Mouse (Mus musculus) stomach, embryonic 15.5 days (tissue): ENCODE results near the gene Add2. TPM values are rescaled to one million over a fixed set of nuclear protein-coding genes. Genes with fewer than 3 reads are reported as not detected.

Source experiments
- ATAC-seq: fragments of 200-750 bp; cut with Nextera tagmentation; 2 replicates; pipeline ENCODE4 v1.8.0; 2017; ENCODE audit warnings: low read depth, moderate number of reproducible peaks, moderate TSS enrichment; ENCODE audit not compliant: insufficient read depth, low FRiP score
- H3K27ac ChIP-seq: fragments of 300-500 bp; sonication (generic); 2 replicates; pipeline ENCODE4 v1.5.1; 2015; ENCODE audit warnings: mild to moderate bottlenecking, inconsistent platforms
- H3K27me3 ChIP-seq: fragments of 300-500 bp; sonication (generic); replicated peaks from 2 replicates; pipeline ENCODE4 v1.6.1; 2015; ENCODE audit warnings: inconsistent platforms
- H3K36me3 ChIP-seq: fragments of 300-500 bp; sonication (generic); 2 replicates; pipeline ENCODE4 v1.6.1; 2015; ENCODE audit warnings: inconsistent platforms
- H3K4me1 ChIP-seq: fragments of 300-500 bp; sonication (generic); 2 replicates; pipeline ENCODE4 v1.6.1; 2015; ENCODE audit warnings: inconsistent platforms
- H3K4me2 ChIP-seq: fragments of 300-500 bp; sonication (generic); 2 replicates; pipeline ENCODE4 v1.6.1; 2015; ENCODE audit warnings: mild to moderate bottlenecking, inconsistent platforms
- H3K4me3 ChIP-seq: fragments of 300-500 bp; sonication (generic); replicated peaks from 2 replicates; pipeline ENCODE4 v1.5.1; 2015; ENCODE audit warnings: inconsistent platforms
- H3K9ac ChIP-seq: fragments of 300-500 bp; sonication (generic); 2 replicates; pipeline ENCODE4 v1.6.1; 2015; ENCODE audit warnings: inconsistent platforms
- H3K9me3 ChIP-seq: fragments of 300-500 bp; sonication (generic); 2 replicates; pipeline ENCODE4 v1.6.1; 2016; ENCODE audit warnings: inconsistent platforms
- WGBS: fragments of 180-500 bp; shearing (Covaris S2); methylation state at CpG from one replicate; pipeline ENCODE4 v1.1.7; 2015; 5-methylcytosine and 5-hydroxymethylcytosine counted together
- polyA plus RNA-seq: library from polyadenylated mRNA; unstranded; fragments of >200 nt; fragmentation: Nextera tagmentation; extraction: Ambion mirVana; gene quantifications from 2 replicates; pipeline ENCODE4 v1.2.1, GENCODE M21; 2015

The Add2 gene
- polyA plus RNA-seq, 1 experiment from 2014 or later = 12.6 TPM

DNA sequence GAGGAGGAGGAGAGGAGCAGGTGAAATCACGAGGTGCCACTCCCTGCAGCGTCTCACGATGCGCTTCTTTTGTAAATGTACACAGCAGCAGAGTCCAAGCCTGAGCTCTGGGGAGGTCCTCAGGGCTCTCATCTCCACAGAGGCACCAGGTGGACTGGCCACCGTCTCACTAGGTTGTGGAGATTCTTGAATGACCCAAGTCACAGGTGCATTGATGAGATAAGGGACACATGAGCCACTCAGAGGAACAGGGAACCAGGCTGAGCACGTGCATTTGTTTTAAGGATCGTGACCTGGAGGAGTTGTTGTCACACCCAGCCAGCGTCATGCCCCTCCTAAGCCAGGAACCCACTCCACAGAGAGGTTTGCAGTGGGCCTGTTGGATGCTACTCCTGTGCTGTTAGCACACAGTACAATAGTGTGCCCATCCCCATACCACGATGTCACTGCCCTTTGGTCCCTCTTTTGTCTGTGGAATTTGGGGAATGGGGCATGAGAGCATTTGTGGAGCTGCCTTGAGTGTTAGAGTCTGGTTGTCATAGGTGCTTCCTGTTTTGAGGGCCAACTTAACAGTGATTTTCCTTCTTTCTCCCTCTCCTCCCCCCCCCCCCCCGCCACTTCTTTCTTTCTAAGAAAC, 65.8 kb downstream of the Add2 start:
- Histone ChIP-seq H3K4me1 (no peaks in the 10 kb centered on the region), H3K4me2 (no peak overlapping the region), H3K9me3 (no peaks in the 10 kb centered on the region), H3K27me3 (no peaks in the 10 kb centered on the region), H3K4me3 (no peak overlapping the region), H3K9ac (no peak overlapping the region), H3K27ac (no peak overlapping the region), H3K36me3 (no peaks in the 10 kb centered on the region)
- ATAC-seq = no peak
- 68% methylated on average over 9 of the region's 10 CpGs for WGBS

DNA sequence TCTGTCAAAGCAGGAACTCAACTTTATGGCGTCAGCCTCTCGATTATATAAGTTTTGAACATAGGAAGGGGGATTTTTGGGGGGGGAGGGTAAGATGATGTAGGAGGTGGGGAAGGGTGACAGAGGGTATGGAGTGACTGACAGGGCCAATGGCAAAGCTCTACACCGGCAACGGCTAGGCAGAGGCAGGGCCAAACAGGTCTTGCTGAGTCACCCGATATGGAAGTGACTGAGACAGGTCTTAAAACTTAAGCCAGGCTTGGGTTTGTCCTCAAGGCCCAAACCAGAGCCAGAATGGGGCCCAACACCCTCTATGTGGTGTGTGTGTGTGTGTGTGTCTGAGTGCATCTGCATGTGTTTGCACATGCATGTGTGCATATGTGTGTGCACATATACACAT, 67.0 kb downstream of the Add2 start:
- Histone ChIP-seq H3K27ac (no peak overlapping the region), H3K9ac (no peak overlapping the region), H3K27me3 (no peaks in the 10 kb centered on the region), H3K36me3 (no peaks in the 10 kb centered on the region), H3K9me3 (no peaks in the 10 kb centered on the region), H3K4me2 (no peak overlapping the region), H3K4me3 (no peak overlapping the region), H3K4me1 (no peaks in the 10 kb centered on the region)
- no peak for ATAC-seq
- 71% methylated on average over 5 of the region's 5 CpGs for WGBS

GRCm38 (mm10) chr6:86096733-86097132, 68.3 kb downstream of the Add2 start:
- H3K27ac ChIP-seq = no peak overlapping the region
- H3K4me1 ChIP-seq = no peaks in the 10 kb centered on the region
- H3K4me2 ChIP-seq = no peak overlapping the region
- H3K4me3 ChIP-seq = no peak overlapping the region
- 86% methylated on average over 10 of the region's 10 CpGs for WGBS
- H3K27me3 ChIP-seq = no peaks in the 10 kb centered on the region
- no peak for ATAC-seq
- H3K9ac ChIP-seq = no peak overlapping the region
- no peaks in the 10 kb centered on the region for H3K9me3 ChIP-seq
- no peaks in the 10 kb centered on the region for H3K36me3 ChIP-seq

- WGBS = 54% methylated on average over 4 of the region's 4 CpGs
These were observed 68.7 kb downstream of the Add2 start for GRCm38 (mm10) chr6:86097155-86097554.

DNA sequence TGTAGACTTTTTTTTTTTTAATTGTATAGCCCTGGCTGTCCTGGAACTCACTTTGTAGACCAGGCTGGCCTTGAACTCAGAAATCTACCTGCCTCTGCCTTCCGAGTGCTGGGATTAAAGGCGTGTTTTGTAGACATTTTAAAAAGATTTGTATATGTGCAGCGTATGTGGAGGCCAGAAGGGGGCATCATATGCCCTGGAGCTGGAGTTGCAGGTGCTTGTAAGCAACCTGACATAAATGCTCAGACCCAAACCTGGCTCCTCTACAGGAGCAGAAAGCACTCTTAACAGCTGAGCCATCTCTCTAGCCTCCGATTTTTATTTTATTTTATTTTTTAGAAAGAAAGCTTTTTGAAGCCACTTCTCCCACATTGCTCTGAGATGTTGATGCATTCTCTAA, 70.5 kb downstream of the Add2 start:
- Histone ChIP-seq H3K27ac (no peak overlapping the region), H3K36me3 (no peaks in the 10 kb centered on the region), H3K9me3 (no peaks in the 10 kb centered on the region), H3K4me3 (no peak overlapping the region), H3K27me3 (no peaks in the 10 kb centered on the region), H3K4me1 (no peaks in the 10 kb centered on the region), H3K4me2 (no peak overlapping the region), H3K9ac (no peak overlapping the region)
- WGBS = 79% methylated on average over 4 of the region's 4 CpGs
- ATAC-seq = no peak

More at GRCm38 (mm10) chr6:86097155-86097554, 68.7 kb downstream of the Add2 start:
- Histone ChIP-seq H3K4me1 (no peaks in the 10 kb centered on the region), H3K9me3 (no peaks in the 10 kb centered on the region), H3K27me3 (no peaks in the 10 kb centered on the region), H3K9ac (no peak overlapping the region), H3K4me2 (no peak overlapping the region), H3K36me3 (no peaks in the 10 kb centered on the region), H3K27ac (no peak overlapping the region), H3K4me3 (no peak overlapping the region)
- ATAC-seq = no peak

- Histone ChIP-seq H3K4me1 (no peaks in the 10 kb centered on the region), H3K36me3 (no peaks in the 10 kb centered on the region), H3K27me3 (no peaks in the 10 kb centered on the region), H3K9me3 (no peaks in the 10 kb centered on the region), H3K9ac (no peak overlapping the region), H3K27ac (no peak overlapping the region), H3K4me2 (no peak overlapping the region), H3K4me3 (no peak overlapping the region)
- no peak for ATAC-seq
- 71% methylated on average over 5 of the region's 5 CpGs for WGBS
These were observed 73.0 kb downstream of the Add2 start for GRCm38 (mm10) chr6:86101451-86101850.

GRCm38 (mm10) chr6:86102874-86103273, 74.4 kb downstream of the Add2 start:
- no peak for ATAC-seq
- WGBS = 88% methylated on average over 5 of the region's 5 CpGs
- Histone ChIP-seq H3K4me3 (no peak overlapping the region), H3K27ac (no peak overlapping the region), H3K4me1 (no peaks in the 10 kb centered on the region), H3K9ac (no peak overlapping the region), H3K4me2 (no peak overlapping the region), H3K27me3 (no peaks in the 10 kb centered on the region), H3K9me3 (no peaks in the 10 kb centered on the region), H3K36me3 (no peaks in the 10 kb centered on the region)

DNA sequence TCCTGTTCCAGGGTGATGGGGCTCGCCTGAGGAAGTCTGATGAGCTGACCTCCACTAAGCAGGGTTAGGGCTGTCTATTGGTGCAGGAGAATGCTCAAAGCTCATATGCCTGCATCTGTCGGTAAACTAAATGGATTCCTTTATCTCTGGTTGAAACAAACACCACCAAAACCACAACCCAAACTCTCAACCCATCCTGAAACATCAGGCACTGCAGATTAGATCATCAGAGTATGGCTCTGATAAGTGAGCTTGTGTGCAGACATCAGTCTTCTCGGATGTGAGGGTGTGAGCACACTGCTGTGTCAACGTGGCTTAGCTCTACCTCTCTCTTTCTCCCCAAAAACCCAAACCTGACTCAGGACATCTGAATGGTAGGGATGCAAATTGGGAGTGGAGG, 75.1 kb downstream of the Add2 start:
- Histone ChIP-seq H3K9ac (no peak overlapping the region), H3K36me3 (no peaks in the 10 kb centered on the region), H3K4me1 (no peaks in the 10 kb centered on the region), H3K27ac (no peak overlapping the region), H3K9me3 (no peaks in the 10 kb centered on the region), H3K27me3 (no peaks in the 10 kb centered on the region), H3K4me2 (no peak overlapping the region), H3K4me3 (no peak overlapping the region)
- no peak for ATAC-seq
- 64% methylated on average over 4 of the region's 4 CpGs for WGBS

- no peak overlapping the region for H3K4me3 ChIP-seq
- no peaks in the 10 kb centered on the region for H3K27me3 ChIP-seq
- no peak overlapping the region for H3K4me2 ChIP-seq
- no peaks in the 10 kb centered on the region for H3K9me3 ChIP-seq
- ATAC-seq = no peak
- H3K27ac ChIP-seq = no peak overlapping the region
- H3K9ac ChIP-seq = no peak overlapping the region
- no peaks in the 10 kb centered on the region for H3K36me3 ChIP-seq
- WGBS = 59% methylated on average over 4 of the region's 4 CpGs
- H3K4me1 ChIP-seq = no peaks in the 10 kb centered on the region
These were observed 76.2 kb downstream of the Add2 start for GRCm38 (mm10) chr6:86104719-86105118.

DNA sequence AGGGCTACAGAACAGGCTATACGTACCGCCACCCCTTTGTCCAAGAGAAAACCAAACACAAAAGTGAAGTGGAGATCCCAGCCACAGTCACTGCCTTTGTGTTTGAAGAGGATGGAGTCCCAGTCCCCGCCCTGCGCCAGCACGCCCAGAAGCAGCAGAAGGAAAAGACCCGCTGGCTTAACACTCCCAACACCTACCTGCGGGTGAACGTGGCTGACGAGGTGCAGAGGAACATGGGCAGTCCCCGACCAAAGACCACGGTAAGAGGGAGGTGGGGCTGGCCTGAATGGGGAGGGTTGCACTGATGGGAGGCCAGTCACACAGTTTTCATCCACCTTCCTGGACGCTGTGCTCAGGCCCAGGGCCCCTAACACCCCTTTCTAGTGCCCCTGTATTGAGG, 77.6 kb downstream of the Add2 start:
- no peak overlapping the region for H3K4me2 ChIP-seq
- ATAC-seq = peak; percentile 71
- H3K36me3 ChIP-seq = no peaks in the 10 kb centered on the region
- H3K4me3 ChIP-seq = no peak overlapping the region
- H3K9ac ChIP-seq = no peak overlapping the region
- 56% methylated on average over 12 of the region's 12 CpGs for WGBS
- H3K27me3 ChIP-seq = no peaks in the 10 kb centered on the region
- H3K4me1 ChIP-seq = no peaks in the 10 kb centered on the region
- H3K27ac ChIP-seq = no peak overlapping the region
- no peaks in the 10 kb centered on the region for H3K9me3 ChIP-seq

GRCm38 (mm10) chr6:86107101-86107500, 78.6 kb downstream of the Add2 start:
- Histone ChIP-seq H3K4me1 (no peaks in the 10 kb centered on the region), H3K36me3 (no peaks in the 10 kb centered on the region), H3K27ac (no peak overlapping the region), H3K27me3 (no peaks in the 10 kb centered on the region), H3K9me3 (no peaks in the 10 kb centered on the region), H3K4me2 (no peak overlapping the region), H3K4me3 (no peak overlapping the region), H3K9ac (no peak overlapping the region)
- ATAC-seq = no peak
- WGBS = 87% methylated on average over 4 of the region's 4 CpGs

DNA sequence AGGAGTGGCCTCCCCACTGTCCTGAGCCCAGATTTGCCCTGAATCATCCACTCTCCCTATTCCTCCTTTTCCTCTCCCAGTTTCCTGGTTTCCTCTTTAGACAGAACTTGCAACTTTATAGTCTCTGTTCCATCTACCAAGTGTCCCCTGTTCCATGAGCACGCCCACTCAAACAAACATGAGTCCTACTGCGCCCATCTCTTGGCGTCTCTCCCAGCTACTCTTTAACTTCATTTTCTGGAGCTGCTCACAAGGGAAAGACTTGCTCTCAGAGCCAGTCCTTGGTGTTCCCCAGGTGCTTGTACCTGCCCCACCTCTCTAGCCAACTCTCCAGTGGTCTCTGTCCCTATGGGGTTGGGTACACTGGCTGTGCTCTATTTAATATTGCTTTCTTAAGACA, 87.4 kb downstream of the Add2 start:
- no peaks in the 10 kb centered on the region for H3K9me3 ChIP-seq

GRCm38 (mm10) chr6:86123057-86123456, 94.6 kb downstream of the Add2 start:
- WGBS = 90% methylated on average over 4 of the region's 4 CpGs
- H3K4me1 ChIP-seq = no peaks in the 10 kb centered on the region

More for the DNA sequence above, 87.4 kb downstream of the Add2 start:
- Histone ChIP-seq H3K36me3 (no peaks in the 10 kb centered on the region), H3K4me3 (no peak overlapping the region), H3K4me1 (no peaks in the 10 kb centered on the region), H3K27me3 (no peaks in the 10 kb centered on the region), H3K27ac (no peak overlapping the region), H3K9ac (no peak overlapping the region), H3K4me2 (no peak overlapping the region)
- WGBS = 75% methylated on average over 3 of the region's 3 CpGs
- no peak for ATAC-seq

More at GRCm38 (mm10) chr6:86123057-86123456, 94.6 kb downstream of the Add2 start:
- H3K36me3 ChIP-seq = no peaks in the 10 kb centered on the region
- ATAC-seq = no peak
- H3K4me2 ChIP-seq = no peak overlapping the region
- H3K27ac ChIP-seq = no peak overlapping the region
- H3K4me3 ChIP-seq = no peak overlapping the region
- H3K27me3 ChIP-seq = no peaks in the 10 kb centered on the region
- no peaks in the 10 kb centered on the region for H3K9me3 ChIP-seq
- no peak overlapping the region for H3K9ac ChIP-seq
